Mouse (Mus musculus): Measurements from ENCODE around the gene Mvp.

DNA sequence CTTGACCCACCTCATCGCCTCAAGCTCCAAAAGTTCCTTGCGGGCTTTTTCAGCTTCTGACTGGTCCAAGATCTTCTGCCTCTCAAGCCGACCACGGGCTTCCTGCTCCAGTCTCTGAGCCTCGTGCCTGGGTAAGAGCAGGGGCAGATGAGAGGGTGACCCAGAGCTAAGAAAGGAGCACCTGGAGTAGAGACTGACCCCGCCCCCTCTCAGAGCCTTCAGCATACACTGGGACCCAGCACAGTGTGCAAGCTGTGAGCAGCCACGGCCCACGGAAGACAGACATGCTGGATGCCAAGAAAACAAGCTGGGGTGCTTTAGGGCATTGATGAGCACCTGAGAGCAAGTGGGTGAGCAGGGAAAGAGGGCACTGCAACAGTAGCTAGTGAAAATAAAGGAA is 25.6 kb downstream of the Mvp start:
- TF ChIP-seq GATA1 (IDR thresholded peaks at IDR 0.05; ENCODE audit: borderline replicate concordance, low read length) (no peak), FLI1 (IDR thresholded peaks at IDR 0.05; ENCODE audit: low read length) (no peak)
